Mouse (Mus musculus): ENCODE measurements around the gene Fxyd3.

The Fxyd3 gene

GRCm38 (mm10) chr7:31076492-31076891, at the start of gene Fxyd3:
Gene Fxyd3, minus strand, starts transcription at chr7:31076704.
- CTCF ChIA-PET: no interaction called here

- CTCF ChIA-PET: no interaction called here
These were observed 48.6 kb upstream of the Fxyd3 start for GRCm38 (mm10) chr7:31125116-31125515.

- CTCF ChIA-PET: no interaction called here
These were observed 47.9 kb upstream of the Fxyd3 start for GRCm38 (mm10) chr7:31124381-31124780.

- CTCF ChIA-PET: no interaction called here
These were observed 47.2 kb upstream of the Fxyd3 start for GRCm38 (mm10) chr7:31123697-31124096.

GRCm38 (mm10) chr7:31122641-31123631, 46.4 kb upstream of the Fxyd3 start:
- CTCF ChIA-PET: interaction anchor here (0.6 kb wide), 1 partner anchor 16 kb away, joined by 5 read pairs; no protein-coding TSS in a partner anchor

- CTCF ChIA-PET: no interaction called here
These were observed 43.1 kb upstream of the Fxyd3 start for GRCm38 (mm10) chr7:31119556-31119955.

GRCm38 (mm10) chr7:31118486-31118885, 42.0 kb upstream of the Fxyd3 start:
- CTCF ChIA-PET: no interaction called here

GRCm38 (mm10) chr7:31117465-31117864, 41.0 kb upstream of the Fxyd3 start:
- CTCF ChIA-PET: no interaction called here

- CTCF ChIA-PET: no interaction called here
These were observed 40.2 kb upstream of the Fxyd3 start for GRCm38 (mm10) chr7:31116721-31117145.

GRCm38 (mm10) chr7:31115587-31116043, 39.1 kb upstream of the Fxyd3 start:
- CTCF ChIA-PET: no interaction called here

- CTCF ChIA-PET: no interaction called here
These were observed 38.7 kb upstream of the Fxyd3 start, which contains the start of gene Hpn for GRCm38 (mm10) chr7:31115182-31115581. Gene Hpn, minus strand, starts transcription at chr7:31115290.

- CTCF ChIA-PET: no interaction called here
These were observed 38.1 kb upstream of the Fxyd3 start for GRCm38 (mm10) chr7:31114646-31115045.

- CTCF ChIA-PET: no interaction called here
These were observed 37.3 kb upstream of the Fxyd3 start for GRCm38 (mm10) chr7:31113800-31114199.

GRCm38 (mm10) chr7:31112036-31112435, 35.5 kb upstream of the Fxyd3 start:
- CTCF ChIA-PET: no interaction called here

- CTCF ChIA-PET: no interaction called here
These were observed 34.4 kb upstream of the Fxyd3 start for GRCm38 (mm10) chr7:31110861-31111385.

GRCm38 (mm10) chr7:31109796-31110195, 33.3 kb upstream of the Fxyd3 start:
- CTCF ChIA-PET: no interaction called here

- CTCF ChIA-PET: no interaction called here
These were observed 32.6 kb upstream of the Fxyd3 start for GRCm38 (mm10) chr7:31109091-31109490.

- CTCF ChIA-PET: no interaction called here
These were observed 31.3 kb upstream of the Fxyd3 start for GRCm38 (mm10) chr7:31107781-31108180.

- CTCF ChIA-PET: interaction anchor here (0.7 kb wide), 1 partner anchor 28 kb away, joined by 5 read pairs; no protein-coding TSS in a partner anchor
These were observed 29.7 kb upstream of the Fxyd3 start for GRCm38 (mm10) chr7:31106166-31106565.

GRCm38 (mm10) chr7:31105061-31105768, 28.7 kb upstream of the Fxyd3 start:
- CTCF ChIA-PET: no interaction called here

GRCm38 (mm10) chr7:31100786-31101185, 24.3 kb upstream of the Fxyd3 start:
- CTCF ChIA-PET: interaction anchor here (0.7 kb wide), 1 partner anchor 319 kb away, joined by 3 read pairs; no protein-coding TSS in a partner anchor

- CTCF ChIA-PET: no interaction called here
These were observed 23.1 kb upstream of the Fxyd3 start for GRCm38 (mm10) chr7:31099612-31099982.
